Mouse (Mus musculus): ENCODE measurements at regions not wholly inside any gene's neighbourhood (a gene's known extent, or its start where the extent isn't known, plus 50 kb on each side); places are given as distances from the start of the nearest gene placed in this dataset.

GRCm38 (mm10) chr11:93808431-93808830 is 77.1 kb downstream of the Utp18 start:
- H3K4me1 ChIP-seq (replicated peaks) = no peaks in the 10 kb centered on the region
- no peak overlapping the region for H3K4me3 ChIP-seq
- no peaks in the 10 kb centered on the region for H3K27me3 ChIP-seq
- no peaks in the 10 kb centered on the region for H3K36me3 ChIP-seq
- H3K27ac ChIP-seq (replicated peaks) = no peak overlapping the region
- H3K9me3 ChIP-seq = no peaks in the 10 kb centered on the region
- ATAC-seq (ENCODE audit: low read depth) = no peak
- 87% methylated on average over 12 of the region's 12 CpGs for WGBS
- no peak overlapping the region for H3K4me2 ChIP-seq
- H3K9ac ChIP-seq = no peak overlapping the region

GRCm38 (mm10) chr11:93807205-93807604 is 78.4 kb downstream of the Utp18 start:
- WGBS = 91% methylated on average over 2 of the region's 2 CpGs

GRCm38 (mm10) chr11:93771143-93771940 is 114.2 kb downstream of the Utp18 start:
- no peaks in the 10 kb centered on the region for H3K36me3 ChIP-seq
- H3K9me3 ChIP-seq = no peaks in the 10 kb centered on the region
- no peaks in the 10 kb centered on the region for H3K27me3 ChIP-seq
- no peak overlapping the region for H3K9ac ChIP-seq
- peaks cover 15% of the 10 kb centered on the region; the same call in 1 of the 2 replicates for H3K4me1 ChIP-seq (replicated peaks)
- ATAC-seq (ENCODE audit: low read depth) = no peak
- no peak overlapping the region for H3K4me2 ChIP-seq
- no peak overlapping the region for H3K27ac ChIP-seq (replicated peaks)
- no peak overlapping the region for H3K4me3 ChIP-seq
- WGBS = 58% methylated on average over 5 of the region's 5 CpGs

More at GRCm38 (mm10) chr11:93807205-93807604, 78.4 kb downstream of the Utp18 start:
- Histone ChIP-seq H3K4me2 (no peak overlapping the region), H3K36me3 (no peaks in the 10 kb centered on the region), H3K27ac (replicated peaks) (no peak overlapping the region), H3K9me3 (no peaks in the 10 kb centered on the region), H3K4me1 (replicated peaks) (no peaks in the 10 kb centered on the region), H3K27me3 (no peaks in the 10 kb centered on the region), H3K4me3 (no peak overlapping the region), H3K9ac (no peak overlapping the region)
- no peak for ATAC-seq (ENCODE audit: low read depth)

GRCm38 (mm10) chr11:93765961-93766360 is 119.6 kb downstream of the Utp18 start:
- no peak overlapping the region for H3K4me3 ChIP-seq
- no peak for ATAC-seq (ENCODE audit: low read depth)
- peaks cover 8% of the 10 kb centered on the region; the same call in 1 of the 2 replicates for H3K4me1 ChIP-seq (replicated peaks)
- 92% methylated on average over 4 of the region's 4 CpGs for WGBS
- H3K4me2 ChIP-seq = no peak overlapping the region
- no peak overlapping the region for H3K27ac ChIP-seq (replicated peaks)
- H3K9me3 ChIP-seq = no peaks in the 10 kb centered on the region
- H3K36me3 ChIP-seq = no peaks in the 10 kb centered on the region
- peaks cover 3% of the 10 kb centered on the region; the same call in 1 of the 2 replicates for H3K27me3 ChIP-seq
- no peak overlapping the region for H3K9ac ChIP-seq

GRCm38 (mm10) chr11:93762832-93763530 is 122.6 kb downstream of the Utp18 start:
- Histone ChIP-seq H3K9me3 (no peaks in the 10 kb centered on the region), H3K27me3 (peaks cover 3% of the 10 kb centered on the region; the same call in 1 of the 2 replicates), H3K4me3 (no peak overlapping the region), H3K36me3 (no peaks in the 10 kb centered on the region), H3K4me2 (peak overlapping the region; percentile 48), H3K4me1 (replicated peaks) (peaks cover 8% of the 10 kb centered on the region; the same call in 1 of the 2 replicates), H3K27ac (replicated peaks) (no peak overlapping the region), H3K9ac (no peak overlapping the region)
- peak; percentile 83; the same call in 1 of the 2 replicates for ATAC-seq (ENCODE audit: low read depth)
- 17% methylated on average over 18 of the region's 18 CpGs for WGBS

- no peak overlapping the region for H3K9ac ChIP-seq
- no peak for ATAC-seq (ENCODE audit: low read depth)
- no peaks in the 10 kb centered on the region for H3K36me3 ChIP-seq
- H3K4me3 ChIP-seq = no peak overlapping the region
- H3K4me1 ChIP-seq (replicated peaks) = peaks cover 1% of the 10 kb centered on the region; the same call in 1 of the 2 replicates
- H3K27me3 ChIP-seq = peaks cover 3% of the 10 kb centered on the region; the same call in 1 of the 2 replicates
- no peak overlapping the region for H3K4me2 ChIP-seq
- no peak overlapping the region for H3K27ac ChIP-seq (replicated peaks)
- 78% methylated on average over 7 of the region's 7 CpGs for WGBS
- no peaks in the 10 kb centered on the region for H3K9me3 ChIP-seq
Observed at GRCm38 (mm10) chr11:93757825-93758224, 127.7 kb downstream of the Utp18 start.

- ATAC-seq (ENCODE audit: low read depth) = no peak
- H3K9me3 ChIP-seq = no peaks in the 10 kb centered on the region
- no peak overlapping the region for H3K4me3 ChIP-seq
- no peak overlapping the region for H3K4me2 ChIP-seq
- WGBS = 80% methylated on average over 10 of the region's 10 CpGs
- no peaks in the 10 kb centered on the region for H3K27me3 ChIP-seq
- H3K4me1 ChIP-seq (replicated peaks) = no peaks in the 10 kb centered on the region
- no peak overlapping the region for H3K9ac ChIP-seq
- no peak overlapping the region for H3K27ac ChIP-seq (replicated peaks)
- H3K36me3 ChIP-seq = no peaks in the 10 kb centered on the region
Observed at GRCm38 (mm10) chr11:93736618-93737017, 148.9 kb downstream of the Utp18 start.

GRCm38 (mm10) chr11:93733568-93734185 is 151.9 kb downstream of the Utp18 start:
- ATAC-seq (ENCODE audit: low read depth) = no peak
- no peaks in the 10 kb centered on the region; the same call in 1 of the 2 replicates for H3K4me1 ChIP-seq (replicated peaks)
- H3K4me3 ChIP-seq = no peak overlapping the region
- no peaks in the 10 kb centered on the region for H3K27me3 ChIP-seq
- WGBS = 63% methylated on average over 11 of the region's 11 CpGs
- H3K9ac ChIP-seq = no peak overlapping the region
- no peaks in the 10 kb centered on the region for H3K9me3 ChIP-seq
- H3K36me3 ChIP-seq = no peaks in the 10 kb centered on the region
- no peak overlapping the region for H3K4me2 ChIP-seq
- H3K27ac ChIP-seq (replicated peaks) = no peak overlapping the region

- Histone ChIP-seq H3K4me1 (replicated peaks) (no peaks in the 10 kb centered on the region; the same call in 1 of the 2 replicates), H3K27me3 (no peaks in the 10 kb centered on the region), H3K27ac (replicated peaks) (no peak overlapping the region), H3K4me2 (no peak overlapping the region), H3K9ac (no peak overlapping the region), H3K4me3 (no peak overlapping the region), H3K9me3 (no peaks in the 10 kb centered on the region), H3K36me3 (no peaks in the 10 kb centered on the region)
- WGBS = 70% methylated on average over 9 of the region's 9 CpGs
- no peak for ATAC-seq (ENCODE audit: low read depth)
Observed at GRCm38 (mm10) chr11:93729119-93729518, 156.4 kb downstream of the Utp18 start.

GRCm38 (mm10) chr11:93725242-93725641 is 160.3 kb downstream of the Utp18 start:
- WGBS = 55% methylated on average over 6 of the region's 6 CpGs
- no peaks in the 10 kb centered on the region; the same call in 1 of the 2 replicates for H3K4me1 ChIP-seq (replicated peaks)
- ATAC-seq (ENCODE audit: low read depth) = no peak

GRCm38 (mm10) chr11:93719141-93719540 is 166.4 kb downstream of the Utp18 start:
- no peaks in the 10 kb centered on the region for H3K9me3 ChIP-seq
- ATAC-seq (ENCODE audit: low read depth) = no peak
- H3K36me3 ChIP-seq = no peaks in the 10 kb centered on the region
- 70% methylated on average over 2 of the region's 2 CpGs for WGBS
- no peak overlapping the region for H3K4me2 ChIP-seq
- no peaks in the 10 kb centered on the region for H3K27me3 ChIP-seq
- no peak overlapping the region for H3K27ac ChIP-seq (replicated peaks)
- H3K9ac ChIP-seq = no peak overlapping the region
- H3K4me1 ChIP-seq (replicated peaks) = no peaks in the 10 kb centered on the region
- H3K4me3 ChIP-seq = no peak overlapping the region

More at GRCm38 (mm10) chr11:93725242-93725641, 160.3 kb downstream of the Utp18 start:
- H3K9me3 ChIP-seq = no peaks in the 10 kb centered on the region
- no peak overlapping the region for H3K4me3 ChIP-seq
- H3K27me3 ChIP-seq = no peaks in the 10 kb centered on the region
- no peaks in the 10 kb centered on the region for H3K36me3 ChIP-seq
- H3K9ac ChIP-seq = no peak overlapping the region
- no peak overlapping the region for H3K4me2 ChIP-seq
- no peak overlapping the region for H3K27ac ChIP-seq (replicated peaks)

GRCm38 (mm10) chr11:93709686-93710085 is 175.9 kb downstream of the Utp18 start:
- H3K9ac ChIP-seq = no peak overlapping the region
- no peaks in the 10 kb centered on the region for H3K4me1 ChIP-seq (replicated peaks)
- no peak overlapping the region for H3K27ac ChIP-seq (replicated peaks)
- H3K36me3 ChIP-seq = no peaks in the 10 kb centered on the region
- no peak overlapping the region for H3K4me3 ChIP-seq
- ATAC-seq (ENCODE audit: low read depth) = no peak
- no peaks in the 10 kb centered on the region for H3K27me3 ChIP-seq
- H3K4me2 ChIP-seq = no peak overlapping the region
- WGBS = 88% methylated on average over 4 of the region's 4 CpGs
- no peaks in the 10 kb centered on the region for H3K9me3 ChIP-seq

All from neural tube, embryonic 13.5 days (tissue).